Mouse (Mus musculus): Measurements from ENCODE around the gene Dnaaf1. TPM values are rescaled to one million over a fixed set of nuclear protein-coding genes. Genes with fewer than 3 reads are reported as not detected.

Dnaaf1 gene
- polyA plus RNA-seq, 1 experiment from 2014 or later: 0.11 TPM

DNA sequence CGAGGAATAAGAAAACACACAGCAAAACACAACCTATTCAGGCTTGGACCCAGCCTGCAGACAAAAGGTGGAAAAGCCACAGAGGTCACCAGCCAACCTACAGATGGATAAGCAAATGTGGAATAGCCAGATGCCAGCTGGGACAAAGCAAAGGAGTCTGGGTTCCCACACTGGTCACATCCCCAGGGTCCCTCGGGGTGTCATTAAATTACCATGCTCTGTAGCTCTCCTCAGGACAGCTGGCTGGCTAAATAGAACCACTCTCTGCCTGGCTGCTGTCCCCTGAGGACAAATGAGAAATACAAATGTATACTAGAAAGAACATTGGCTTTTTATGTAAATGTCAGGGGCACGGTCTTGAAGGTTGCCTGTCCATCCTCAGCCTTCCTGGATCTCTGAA lies 55.8 kb downstream of the Dnaaf1 start:
- Histone ChIP-seq H3K4me1 (peaks cover 61% of the 10 kb centered on the region), H3K9me3 (no peaks in the 10 kb centered on the region), H3K36me3 (replicated peaks) (no peaks in the 10 kb centered on the region), H3K4me3 (no peak overlapping the region), H3K27me3 (ENCODE audit: poor library complexity, severe bottlenecking) (peaks cover 40% of the 10 kb centered on the region), H3K27ac (no peak overlapping the region)
- no peak for DNase-seq (ENCODE audit: extremely low spot score, low spot score)
- WGBS: 47% methylated on average over 3 of the region's 3 CpGs

DNA sequence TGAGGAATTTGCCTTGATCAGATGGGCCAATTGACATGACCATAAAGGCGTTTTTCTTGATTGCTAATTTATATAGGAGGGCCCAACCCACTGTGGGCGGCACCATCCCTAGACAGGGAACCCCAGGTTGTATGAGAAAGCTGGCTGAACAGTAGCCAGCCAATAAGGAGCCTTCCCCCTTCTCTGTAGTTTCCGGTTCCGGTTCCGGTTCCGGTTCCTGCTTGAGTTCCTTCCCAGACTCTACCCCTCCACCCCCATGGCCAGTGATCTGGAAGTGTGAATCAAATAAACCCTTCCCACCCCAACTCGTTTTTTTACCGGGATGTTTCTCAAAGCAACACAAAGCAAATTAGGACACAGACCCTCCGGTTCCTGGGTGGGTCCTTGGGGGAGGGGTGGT lies 57.2 kb downstream of the Dnaaf1 start:
- 80% methylated on average over 9 of the region's 9 CpGs for WGBS
- peaks cover 70% of the 10 kb centered on the region for H3K4me1 ChIP-seq
- no peak overlapping the region for H3K27ac ChIP-seq
- H3K27me3 ChIP-seq (ENCODE audit: poor library complexity, severe bottlenecking): peaks cover 54% of the 10 kb centered on the region
- no peaks in the 10 kb centered on the region for H3K9me3 ChIP-seq
- DNase-seq (ENCODE audit: extremely low spot score, low spot score): no peak
- no peak overlapping the region for H3K4me3 ChIP-seq
- no peaks in the 10 kb centered on the region for H3K36me3 ChIP-seq (replicated peaks)

- Histone ChIP-seq H3K27ac (peak overlapping the region; percentile 31; the same call in 1 of the 2 replicates), H3K4me1 (peaks cover 63% of the 10 kb centered on the region), H3K27me3 (ENCODE audit: poor library complexity, severe bottlenecking) (peaks cover 61% of the 10 kb centered on the region), H3K36me3 (replicated peaks) (no peaks in the 10 kb centered on the region), H3K9me3 (no peaks in the 10 kb centered on the region), H3K4me3 (no peak overlapping the region; the same call in 1 of the 2 replicates)
- WGBS: 52% methylated on average over 29 of the region's 29 CpGs
- DNase-seq (ENCODE audit: extremely low spot score, low spot score): no peak
Observed at GRCm38 (mm10) chr8:119632909-119633308, 57.9 kb downstream of the Dnaaf1 start.

DNA sequence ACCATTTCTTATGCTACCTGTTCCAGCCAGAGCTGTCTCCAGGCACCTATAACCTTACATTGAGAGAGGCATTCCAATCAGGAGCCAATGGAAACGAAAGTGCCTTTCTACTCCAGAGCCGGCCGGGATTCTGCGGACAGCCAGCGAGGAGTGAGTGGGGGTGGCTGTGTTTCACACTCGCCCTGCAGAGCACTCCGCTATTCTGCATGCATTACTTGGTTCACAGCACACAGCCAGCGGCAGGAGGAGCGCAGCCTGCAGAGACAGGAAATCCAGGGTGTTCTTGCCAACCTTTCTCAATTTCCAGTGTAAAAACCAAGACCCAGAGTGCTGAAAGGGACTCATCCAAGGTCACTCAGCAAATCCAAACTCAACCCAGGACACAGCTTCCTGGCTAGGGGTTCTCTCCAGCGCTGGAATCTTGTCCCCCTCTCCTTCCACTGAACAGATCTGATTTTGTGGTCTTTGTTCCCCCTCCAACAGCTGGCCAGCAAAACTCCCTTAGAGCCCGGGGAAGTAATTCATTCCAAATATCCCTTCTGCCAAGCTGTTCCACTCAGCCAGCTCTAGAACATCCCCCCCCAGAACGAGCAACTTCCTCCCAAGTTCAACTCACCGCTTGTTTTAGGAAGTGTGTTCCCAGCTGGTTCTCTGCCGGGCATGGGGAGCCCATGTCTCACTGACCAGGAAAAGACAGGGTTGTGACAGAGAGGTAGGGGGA lies 59.7 kb downstream of the Dnaaf1 start:
- H3K4me1 ChIP-seq: peaks cover 56% of the 10 kb centered on the region
- no peaks in the 10 kb centered on the region for H3K9me3 ChIP-seq
- H3K27me3 ChIP-seq (ENCODE audit: poor library complexity, severe bottlenecking): peaks cover 61% of the 10 kb centered on the region
- H3K27ac ChIP-seq: 0 out of 2 replicates have a peak overlapping the region, but pooled peaks have one; percentile 40
- no peak overlapping the region for H3K4me3 ChIP-seq
- H3K36me3 ChIP-seq (replicated peaks): no peaks in the 10 kb centered on the region
- DNase-seq (ENCODE audit: extremely low spot score, low spot score): peak; percentile 44
- WGBS: 29% methylated on average over 14 of the region's 14 CpGs

DNA sequence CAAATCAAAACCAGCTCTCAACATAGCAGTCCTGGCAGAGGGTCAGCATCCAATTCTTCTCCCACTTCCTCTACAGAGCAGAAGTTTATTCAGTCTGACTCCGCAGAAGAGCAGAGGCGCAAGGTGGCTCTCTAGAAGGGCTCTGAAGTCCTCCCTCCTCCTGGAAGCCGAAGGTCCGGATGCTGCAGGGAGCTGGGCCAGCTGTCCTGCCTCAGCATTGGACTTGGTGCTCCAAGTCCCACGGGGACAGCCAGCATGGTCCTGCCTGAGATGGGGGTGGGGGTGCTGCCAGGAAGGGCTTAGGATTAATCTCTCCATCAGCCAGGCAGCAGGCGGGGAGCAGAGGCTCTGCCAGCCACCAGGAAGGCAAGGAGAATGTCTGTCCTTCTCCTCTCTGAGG lies 60.3 kb downstream of the Dnaaf1 start, which contains the start of gene Kcng4:
TSS of gene Kcng4 (minus strand) at position 303 of the 400 bp plus-strand sequence.
- 30% methylated on average over 6 of the region's 6 CpGs for WGBS
- no peak for DNase-seq (ENCODE audit: extremely low spot score, low spot score)
- Histone ChIP-seq H3K27me3 (ENCODE audit: poor library complexity, severe bottlenecking) (peaks cover 61% of the 10 kb centered on the region), H3K36me3 (replicated peaks) (no peaks in the 10 kb centered on the region), H3K4me3 (no peak within 1 kb of the TSS), H3K9me3 (no peaks in the 10 kb centered on the region), H3K27ac (peak within 1 kb of the TSS; percentile 40), H3K4me1 (peaks cover 50% of the 10 kb centered on the region)

DNA sequence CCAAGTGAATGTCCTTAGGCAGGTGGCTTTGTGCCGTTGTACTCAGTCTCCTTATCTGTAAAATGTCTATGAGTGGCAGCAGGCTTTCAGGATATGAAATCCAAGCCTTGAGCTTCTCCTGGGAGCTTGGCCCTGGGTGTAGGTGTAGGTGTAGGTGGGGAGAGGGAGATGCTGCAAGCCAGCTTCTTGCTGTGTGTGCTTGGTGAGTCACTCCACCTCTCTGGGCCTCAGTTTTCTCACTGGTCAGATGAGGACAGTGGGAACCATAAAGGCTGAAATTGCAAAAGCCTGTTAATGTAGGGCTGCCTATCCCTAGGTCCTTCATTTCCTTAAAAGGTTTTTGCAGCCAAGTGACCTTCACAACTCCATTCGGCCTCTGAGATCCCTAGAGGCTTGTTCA lies 60.9 kb downstream of the Dnaaf1 start:
- Histone ChIP-seq H3K36me3 (replicated peaks) (no peaks in the 10 kb centered on the region), H3K4me3 (no peak overlapping the region), H3K9me3 (no peaks in the 10 kb centered on the region), H3K4me1 (peaks cover 44% of the 10 kb centered on the region), H3K27me3 (ENCODE audit: poor library complexity, severe bottlenecking) (peaks cover 61% of the 10 kb centered on the region), H3K27ac (no peak overlapping the region)
- DNase-seq (ENCODE audit: extremely low spot score, low spot score): no peak
- 68% methylated on average over 2 of the region's 2 CpGs for WGBS

GRCm38 (mm10) chr8:119636766-119637165 lies 61.7 kb downstream of the Dnaaf1 start:
- no peak overlapping the region for H3K4me3 ChIP-seq
- peaks cover 38% of the 10 kb centered on the region for H3K4me1 ChIP-seq
- 0 out of 2 replicates have a peak overlapping the region, but pooled peaks have one; percentile 1 for H3K27ac ChIP-seq
- H3K36me3 ChIP-seq (replicated peaks): no peaks in the 10 kb centered on the region
- peaks cover 61% of the 10 kb centered on the region for H3K27me3 ChIP-seq (ENCODE audit: poor library complexity, severe bottlenecking)
- DNase-seq (ENCODE audit: extremely low spot score, low spot score): no peak
- WGBS: 72% methylated on average over 7 of the region's 7 CpGs
- H3K9me3 ChIP-seq: no peaks in the 10 kb centered on the region

- Histone ChIP-seq H3K4me3 (no peak overlapping the region), H3K36me3 (replicated peaks) (no peaks in the 10 kb centered on the region), H3K9me3 (no peaks in the 10 kb centered on the region), H3K27ac (no peak overlapping the region), H3K27me3 (ENCODE audit: poor library complexity, severe bottlenecking) (peaks cover 55% of the 10 kb centered on the region), H3K4me1 (peaks cover 38% of the 10 kb centered on the region)
- WGBS: 93% methylated on average over 4 of the region's 4 CpGs
- DNase-seq (ENCODE audit: extremely low spot score, low spot score): no peak
Observed at GRCm38 (mm10) chr8:119637381-119637780, 62.3 kb downstream of the Dnaaf1 start.

- 91% methylated on average over 6 of the region's 6 CpGs for WGBS
- Histone ChIP-seq H3K27ac (no peak overlapping the region), H3K9me3 (no peaks in the 10 kb centered on the region), H3K4me1 (peaks cover 32% of the 10 kb centered on the region), H3K36me3 (replicated peaks) (no peaks in the 10 kb centered on the region), H3K4me3 (no peak overlapping the region), H3K27me3 (ENCODE audit: poor library complexity, severe bottlenecking) (peaks cover 46% of the 10 kb centered on the region)
- no peak for DNase-seq (ENCODE audit: extremely low spot score, low spot score)
Observed at GRCm38 (mm10) chr8:119638261-119638660, 63.2 kb downstream of the Dnaaf1 start.

GRCm38 (mm10) chr8:119639798-119640197 lies 64.8 kb downstream of the Dnaaf1 start:
- H3K36me3 ChIP-seq (replicated peaks): no peaks in the 10 kb centered on the region
- H3K4me3 ChIP-seq: no peak overlapping the region
- peaks cover 31% of the 10 kb centered on the region for H3K27me3 ChIP-seq (ENCODE audit: poor library complexity, severe bottlenecking)
- no peak for DNase-seq (ENCODE audit: extremely low spot score, low spot score)
- H3K27ac ChIP-seq: no peak overlapping the region
- no peaks in the 10 kb centered on the region for H3K9me3 ChIP-seq
- peaks cover 21% of the 10 kb centered on the region for H3K4me1 ChIP-seq
- WGBS: 81% methylated on average over 7 of the region's 7 CpGs

DNA sequence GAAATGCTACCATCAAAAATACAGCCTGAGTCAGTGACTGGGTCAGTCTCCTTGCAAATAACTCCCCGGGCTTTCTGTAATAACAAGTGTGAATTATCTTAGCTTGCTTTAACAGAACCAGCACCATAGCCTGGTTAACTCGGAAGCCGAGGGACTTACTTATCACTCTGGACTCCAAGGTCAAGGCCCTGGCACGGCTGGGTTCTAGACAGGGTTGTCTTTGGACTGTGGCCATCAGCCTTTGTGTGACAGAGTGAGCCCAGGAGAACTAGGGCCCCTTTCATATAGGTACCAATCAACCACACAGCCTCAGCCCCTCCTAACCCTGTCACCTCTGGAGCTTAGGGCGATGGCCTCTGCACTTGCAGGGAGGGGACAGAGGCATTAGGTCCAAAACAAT lies 66.0 kb downstream of the Dnaaf1 start:
- Histone ChIP-seq H3K27me3 (ENCODE audit: poor library complexity, severe bottlenecking) (peaks cover 19% of the 10 kb centered on the region), H3K36me3 (replicated peaks) (no peaks in the 10 kb centered on the region), H3K9me3 (no peaks in the 10 kb centered on the region), H3K4me3 (no peak overlapping the region), H3K27ac (no peak overlapping the region), H3K4me1 (peaks cover 8% of the 10 kb centered on the region)
- 87% methylated on average over 5 of the region's 5 CpGs for WGBS
- no peak for DNase-seq (ENCODE audit: extremely low spot score, low spot score)

- H3K4me1 ChIP-seq: no peaks in the 10 kb centered on the region; the same call in 1 of the 2 replicates
- 97% methylated on average over 1 of the region's 1 CpGs for WGBS
- no peaks in the 10 kb centered on the region for H3K36me3 ChIP-seq (replicated peaks)
- DNase-seq (ENCODE audit: extremely low spot score, low spot score): no peak
- no peak overlapping the region for H3K27ac ChIP-seq
- no peak overlapping the region for H3K4me3 ChIP-seq
- no peaks in the 10 kb centered on the region for H3K27me3 ChIP-seq (ENCODE audit: poor library complexity, severe bottlenecking)
- peaks cover 9% of the 10 kb centered on the region; the same call in 1 of the 2 replicates for H3K9me3 ChIP-seq
Observed at GRCm38 (mm10) chr8:119642960-119643359, 67.9 kb downstream of the Dnaaf1 start.

DNA sequence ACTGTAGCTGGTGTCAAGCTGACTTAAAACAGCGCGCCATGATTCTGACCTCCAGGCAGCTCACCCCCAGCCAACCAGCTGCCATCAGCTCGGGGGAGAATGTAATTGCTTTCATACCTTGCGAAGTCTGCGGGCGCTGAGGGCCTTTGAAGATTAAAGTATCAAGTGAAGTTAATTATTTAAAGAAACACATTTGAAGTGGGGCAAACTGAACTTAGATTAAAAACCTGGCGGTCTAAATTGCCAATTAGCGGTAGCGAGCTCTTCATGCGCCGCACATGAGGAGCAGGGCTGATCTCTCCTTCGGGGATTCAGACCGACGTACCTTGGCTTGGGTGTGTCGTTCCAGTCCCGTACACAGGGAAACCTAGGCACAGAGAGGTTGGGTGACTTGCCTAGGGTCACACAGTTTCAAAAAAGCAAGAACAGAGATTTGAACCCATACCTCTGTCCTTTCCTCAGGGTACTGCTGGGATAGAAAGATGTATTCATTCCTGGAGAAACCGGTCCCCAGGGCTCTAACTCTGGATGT lies 69.5 kb downstream of the Dnaaf1 start:
- Histone ChIP-seq H3K36me3 (replicated peaks) (no peaks in the 10 kb centered on the region), H3K4me3 (no peak overlapping the region), H3K9me3 (peaks cover 9% of the 10 kb centered on the region; the same call in 1 of the 2 replicates), H3K27me3 (ENCODE audit: poor library complexity, severe bottlenecking) (no peaks in the 10 kb centered on the region), H3K4me1 (no peaks in the 10 kb centered on the region; the same call in 1 of the 2 replicates), H3K27ac (no peak overlapping the region)
- 87% methylated on average over 17 of the region's 17 CpGs for WGBS
- DNase-seq (ENCODE audit: extremely low spot score, low spot score): no peak
